Mouse (Mus musculus) brain, adult 2 months (tissue): ENCODE measurements around the gene Gtdc1.
"Not testable (repeated sequence)": the region's sequence is repeated elsewhere in the genome, so short reads cannot be mapped to it uniquely, and the experiment has no call there.

Source experiments
- DNase-seq: peaks from one replicate; pipeline ENCODE4 v3.0.0; 2011; ENCODE audit warnings: low read depth, low spot score

The Gtdc1 gene

DNA sequence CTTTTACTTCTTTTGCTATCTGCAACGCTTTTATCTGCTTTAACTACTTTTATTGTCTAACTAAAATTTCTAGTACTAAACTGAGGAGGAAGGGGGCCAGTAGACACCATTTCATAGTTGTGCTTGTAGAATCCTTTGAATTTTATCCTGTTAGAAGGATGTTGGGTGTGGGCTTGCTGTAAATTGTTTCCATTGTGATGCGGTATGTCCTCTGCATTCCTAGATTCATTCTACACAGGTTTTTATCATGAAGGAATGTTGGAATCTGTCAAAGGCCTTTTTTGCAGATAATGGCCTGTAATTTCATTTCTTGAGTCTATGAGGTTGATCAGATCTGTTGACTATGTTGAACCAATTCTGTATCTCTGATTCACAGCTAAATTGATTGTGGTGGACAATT lies 146.5 kb downstream of the Gtdc1 start:
- DNase-seq = no peak

DNA sequence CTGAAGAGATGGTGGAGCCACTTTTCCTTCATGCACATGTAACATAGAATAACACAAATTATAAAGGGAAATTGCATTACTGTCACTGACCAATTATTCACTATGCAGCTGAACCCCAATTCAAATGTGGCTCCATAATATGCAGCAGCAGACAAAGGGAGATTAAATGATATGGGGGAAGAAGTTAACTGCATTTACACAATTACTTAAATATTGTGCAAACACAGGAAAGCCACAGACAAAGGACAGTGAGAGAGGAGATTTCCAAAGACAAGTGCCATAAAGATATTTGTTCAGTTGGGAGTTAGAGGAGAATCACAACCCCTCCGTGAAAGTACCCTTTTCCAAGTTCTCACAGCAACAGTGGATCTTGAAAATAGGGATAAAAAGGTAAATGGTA lies 163.6 kb downstream of the Gtdc1 start:
- DNase-seq = no peak

DNA sequence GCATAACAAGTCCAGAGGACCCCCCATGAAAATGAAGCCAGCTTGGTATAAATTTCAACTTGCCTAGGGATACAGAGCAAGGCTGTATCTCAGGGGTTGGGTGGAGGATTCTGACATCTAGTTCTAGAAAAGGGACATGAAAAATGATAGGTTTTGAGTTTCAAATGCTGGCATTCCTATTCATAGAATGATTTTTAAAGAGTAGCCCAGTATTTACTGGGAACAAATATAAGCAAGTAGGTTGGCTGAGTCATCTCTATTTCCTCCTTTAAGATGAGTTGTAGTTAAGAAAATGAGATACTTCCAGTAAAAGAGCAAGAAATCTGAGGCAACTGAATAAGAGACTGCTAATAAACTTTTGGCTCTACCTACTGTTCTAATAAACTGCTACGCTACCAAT lies 190.8 kb downstream of the Gtdc1 start:
- DNase-seq = peak; percentile 50

DNA sequence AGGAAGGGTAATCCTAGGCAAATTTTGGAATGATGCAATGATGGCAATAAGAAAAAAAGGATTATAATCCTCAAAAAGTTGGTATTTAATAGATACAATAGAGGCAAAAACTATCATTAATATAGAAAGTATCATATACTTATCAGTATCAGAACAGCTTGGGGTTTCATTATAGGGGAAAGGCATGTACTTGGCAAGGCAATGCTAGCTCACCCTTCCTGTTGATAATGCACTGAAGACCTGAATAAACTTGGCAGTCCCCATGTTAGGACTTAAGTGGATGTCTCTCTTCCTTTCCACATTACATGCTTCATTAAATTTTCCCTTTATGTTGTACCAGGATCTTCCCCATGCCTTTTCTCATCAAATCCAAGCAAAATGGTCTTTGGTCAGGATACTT lies 206.0 kb downstream of the Gtdc1 start:
- DNase-seq = no peak

DNA sequence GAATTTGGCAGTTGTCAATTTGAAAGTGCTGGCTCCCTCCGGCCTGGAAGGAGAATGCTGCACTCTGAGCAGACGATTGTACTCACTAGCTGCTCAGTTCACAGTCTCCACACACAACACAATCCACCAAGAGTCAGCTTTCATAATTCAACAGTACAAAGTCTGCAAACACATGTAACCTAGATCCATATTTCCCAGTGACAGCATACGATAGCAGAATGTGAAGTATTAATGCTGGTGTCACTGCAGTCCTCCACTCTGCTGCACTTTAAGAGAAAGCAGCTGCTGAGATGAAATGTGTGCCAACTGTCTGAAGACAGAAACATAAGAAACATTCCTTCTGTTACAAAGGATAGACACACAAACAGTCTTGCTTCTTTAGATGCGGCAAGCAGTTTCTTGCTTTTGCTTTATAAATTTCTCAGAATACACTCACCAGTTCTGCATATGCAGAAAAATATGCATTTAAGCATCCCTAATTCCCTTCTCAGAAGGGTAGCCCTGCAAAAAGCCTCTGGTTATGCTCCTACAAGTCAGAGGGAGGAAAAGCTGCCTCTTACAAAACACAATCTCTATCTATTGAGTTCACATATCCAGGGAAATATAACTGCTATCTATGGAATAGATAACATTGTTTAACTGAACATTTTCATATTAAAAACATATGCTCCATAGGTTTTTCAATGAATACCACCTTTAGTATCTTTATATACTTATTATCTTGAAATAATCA lies 221.4 kb downstream of the Gtdc1 start:
- DNase-seq = peak; percentile 73

DNA sequence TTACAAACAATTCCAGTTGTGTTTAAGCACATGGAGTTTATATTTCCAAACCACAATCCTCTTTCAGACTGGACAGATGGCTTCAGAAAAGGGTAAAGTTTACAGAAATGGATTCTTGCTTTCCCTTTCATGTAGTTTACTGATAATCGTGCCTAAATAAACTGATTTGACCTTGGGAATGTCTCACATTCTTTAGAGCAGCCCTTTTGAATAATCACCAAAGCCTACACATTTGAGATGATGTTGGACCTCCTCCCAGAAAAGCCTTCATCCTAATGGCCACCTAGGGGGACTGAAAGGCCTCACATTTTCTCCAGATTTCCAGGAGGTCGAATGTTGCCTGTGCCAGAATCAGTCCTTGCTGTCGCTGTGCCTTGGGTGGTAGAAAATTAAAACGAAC lies 227.2 kb downstream of the Gtdc1 start:
- no peak for DNase-seq

DNA sequence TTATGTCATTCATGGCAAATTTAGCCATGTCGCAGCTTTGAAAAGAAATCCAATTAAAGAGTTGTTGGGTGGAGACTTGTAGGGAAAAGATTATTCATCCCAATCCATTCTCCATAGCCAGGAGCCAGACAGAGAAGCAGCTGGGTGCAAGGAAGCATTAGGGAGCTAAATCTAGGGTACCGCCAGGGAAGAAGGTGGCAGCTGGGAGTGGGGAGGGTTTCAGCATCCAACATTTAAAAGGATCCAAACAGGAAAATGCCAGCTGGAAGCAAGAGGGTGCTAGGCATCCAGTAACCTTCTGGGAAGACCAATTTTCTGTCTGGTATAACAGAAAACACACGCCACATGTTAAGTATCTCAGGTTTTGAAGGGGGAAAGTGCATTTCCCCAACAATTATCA lies 231.0 kb downstream of the Gtdc1 start:
- DNase-seq = peak; percentile 80

DNA sequence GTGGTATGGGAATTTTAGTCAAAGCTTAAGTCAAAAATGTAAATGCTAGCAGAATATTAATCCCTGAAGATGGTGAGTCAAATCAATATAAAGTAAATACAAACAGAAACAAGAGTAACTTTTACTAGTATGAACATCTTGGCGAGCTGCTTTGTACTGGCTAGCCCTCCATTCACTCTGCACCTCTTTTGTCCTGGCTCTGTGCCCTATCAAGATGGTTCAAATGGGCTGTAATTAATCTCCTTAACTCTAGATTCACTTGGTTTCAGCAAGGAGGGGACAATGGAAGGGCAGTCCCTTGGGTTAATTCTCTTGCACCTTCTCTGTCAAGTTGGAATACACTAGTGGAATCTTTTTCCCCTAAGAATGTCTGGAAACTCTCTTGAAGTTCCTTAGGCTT lies 233.6 kb downstream of the Gtdc1 start:
- no peak for DNase-seq

DNA sequence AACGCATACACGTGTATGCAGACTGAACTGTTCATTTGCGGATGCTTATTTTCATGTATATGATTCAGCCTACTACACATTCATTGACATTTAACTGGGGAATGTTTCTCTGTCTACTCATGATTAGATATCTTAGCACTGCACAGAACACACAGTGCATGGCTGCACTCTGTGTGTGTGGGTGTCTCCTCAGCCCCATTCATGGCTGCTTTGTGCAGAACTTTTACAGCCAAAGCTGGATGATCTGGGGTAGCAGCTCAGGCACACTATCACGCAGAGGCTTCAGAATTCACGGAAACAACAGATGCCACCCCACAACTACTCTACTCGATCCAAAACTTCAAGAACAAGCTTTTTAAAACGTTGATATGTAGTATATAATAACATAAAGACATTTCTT lies 263.4 kb downstream of the Gtdc1 start:
- peak; percentile 70 for DNase-seq

DNA sequence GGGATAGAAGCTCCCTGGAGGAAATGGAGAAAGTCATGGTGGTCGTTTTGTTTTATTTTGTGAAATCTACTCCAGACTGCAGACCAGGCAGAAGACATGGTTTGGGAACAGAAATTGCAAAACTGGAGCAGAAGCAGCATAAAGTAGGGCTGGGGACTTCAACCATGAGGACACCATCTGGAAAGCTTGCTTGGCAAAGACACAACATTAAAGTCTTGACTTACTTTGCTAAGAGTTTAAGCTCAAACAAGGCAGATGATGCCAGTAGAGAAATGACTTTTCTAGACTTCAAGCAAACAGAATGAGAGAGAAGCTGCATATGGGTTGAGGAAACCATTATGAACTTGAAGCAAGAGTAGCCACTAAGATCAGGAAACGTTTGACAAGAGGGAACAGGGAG lies 267.6 kb downstream of the Gtdc1 start:
- peak; percentile 42 for DNase-seq

DNA sequence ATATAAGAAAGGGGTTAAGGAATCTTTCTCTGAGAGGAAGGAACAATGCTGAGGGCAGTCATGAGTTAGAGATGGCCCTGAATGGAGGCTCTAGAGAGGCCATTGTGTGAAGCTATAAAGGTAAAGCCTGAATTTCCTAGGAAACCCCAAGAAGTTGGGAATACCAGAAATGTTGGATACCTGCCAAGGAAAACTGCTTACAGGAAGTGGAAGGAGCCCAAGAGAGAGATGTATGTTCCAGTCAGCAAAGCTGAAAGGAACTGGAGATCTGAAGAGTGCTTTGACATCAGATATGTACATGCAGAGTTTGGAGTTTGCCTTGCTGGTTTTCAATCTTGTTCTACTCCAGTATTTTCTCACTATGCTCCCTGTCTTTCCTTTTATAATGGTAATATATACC lies 268.4 kb downstream of the Gtdc1 start:
- DNase-seq = no peak

DNA sequence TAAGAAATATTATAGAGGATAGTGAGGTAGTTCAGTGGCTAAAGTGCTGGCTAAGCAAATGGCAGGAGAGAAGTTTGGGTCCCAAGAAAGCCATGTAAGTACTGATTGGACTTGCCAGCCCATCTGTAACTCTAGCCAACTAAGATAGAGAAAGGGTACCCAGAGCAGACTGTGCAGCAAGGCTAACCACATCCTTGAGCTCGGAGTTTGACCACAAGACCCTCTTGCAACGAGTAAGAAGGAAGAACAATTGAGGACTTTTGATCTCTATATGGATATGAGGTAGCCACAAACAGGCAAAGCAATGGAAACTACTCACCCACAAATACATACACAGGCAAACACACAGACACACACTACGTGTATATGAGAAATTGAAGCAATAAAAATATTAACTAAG lies 278.9 kb downstream of the Gtdc1 start:
- DNase-seq = no peak

DNA sequence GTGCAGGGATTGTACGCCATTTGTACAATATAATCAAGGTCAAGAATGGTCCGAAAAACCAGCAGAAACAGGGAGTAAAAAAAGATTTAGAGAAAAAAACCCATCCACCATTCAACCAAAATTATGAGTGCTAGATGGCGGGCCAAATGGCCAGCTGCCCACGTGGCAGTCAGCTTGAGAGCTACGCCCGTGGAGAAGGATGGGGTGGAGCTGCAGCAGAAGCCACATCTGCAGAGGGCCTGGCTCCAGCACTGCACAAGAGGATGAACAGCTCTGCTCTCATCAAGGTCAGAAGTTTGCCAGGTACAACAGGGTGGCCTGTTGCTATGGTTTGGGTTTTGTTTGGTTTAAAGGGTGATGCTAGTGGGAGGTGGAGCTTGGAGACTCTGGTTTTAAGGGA lies 281.1 kb downstream of the Gtdc1 start:
- DNase-seq = no peak

DNA sequence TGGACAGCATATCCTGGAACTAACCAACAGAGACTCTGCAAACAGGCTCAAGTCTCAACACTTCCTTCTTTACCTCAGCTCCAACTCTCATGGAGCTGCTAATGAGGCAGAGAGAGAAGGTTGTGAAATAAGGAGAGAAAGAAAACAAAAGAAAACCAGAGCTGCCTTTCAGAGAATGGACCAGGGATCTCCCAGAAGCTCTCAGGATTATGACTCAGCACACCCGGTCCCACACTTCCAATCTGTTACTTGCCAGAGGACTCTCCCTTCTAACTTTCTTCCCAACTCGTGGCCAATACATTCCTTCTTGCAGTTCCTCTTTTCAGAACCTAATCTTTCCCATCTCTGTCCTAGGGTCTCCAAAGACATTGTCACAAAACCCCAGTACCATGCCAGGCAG lies 288.1 kb downstream of the Gtdc1 start:
- peak; percentile 66 for DNase-seq

DNA sequence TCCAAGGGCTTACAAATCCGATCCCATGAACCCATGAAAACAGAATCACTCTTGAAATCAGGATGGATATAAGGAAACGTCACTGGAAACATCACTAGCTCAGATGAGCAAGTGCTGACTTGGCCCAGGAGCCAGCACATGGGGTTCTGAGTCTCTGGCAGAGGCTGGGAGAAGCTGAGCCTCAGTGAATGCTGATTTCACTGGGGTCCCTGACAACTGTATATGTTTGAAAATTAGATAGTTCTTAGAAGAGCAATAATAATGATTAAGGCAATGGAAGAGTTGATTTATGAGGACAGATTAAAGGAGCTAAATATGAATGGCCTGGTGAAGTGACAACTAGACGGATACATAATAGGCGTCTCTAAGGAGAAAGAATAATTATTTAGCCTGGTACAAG lies 289.3 kb downstream of the Gtdc1 start:
- no peak for DNase-seq

DNA sequence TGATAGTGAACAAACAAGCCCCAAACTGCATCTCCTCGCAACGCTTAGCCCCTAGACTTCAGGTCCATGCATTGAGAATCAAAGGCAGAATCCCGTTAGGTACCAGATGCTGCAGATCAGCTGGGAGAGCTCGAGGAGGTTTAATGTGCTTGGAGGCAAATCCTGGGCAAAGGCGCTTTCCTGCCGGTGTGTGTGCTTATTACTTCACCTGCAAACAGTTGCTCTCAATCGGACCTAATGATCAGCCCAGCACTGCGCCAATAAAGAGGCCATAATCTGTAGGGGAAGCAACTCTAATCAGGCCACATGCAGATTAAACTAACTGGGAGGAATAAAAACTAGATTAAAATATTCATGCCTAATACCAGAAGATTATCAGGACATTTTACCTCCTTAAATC lies 293.5 kb downstream of the Gtdc1 start:
- no peak for DNase-seq

DNA sequence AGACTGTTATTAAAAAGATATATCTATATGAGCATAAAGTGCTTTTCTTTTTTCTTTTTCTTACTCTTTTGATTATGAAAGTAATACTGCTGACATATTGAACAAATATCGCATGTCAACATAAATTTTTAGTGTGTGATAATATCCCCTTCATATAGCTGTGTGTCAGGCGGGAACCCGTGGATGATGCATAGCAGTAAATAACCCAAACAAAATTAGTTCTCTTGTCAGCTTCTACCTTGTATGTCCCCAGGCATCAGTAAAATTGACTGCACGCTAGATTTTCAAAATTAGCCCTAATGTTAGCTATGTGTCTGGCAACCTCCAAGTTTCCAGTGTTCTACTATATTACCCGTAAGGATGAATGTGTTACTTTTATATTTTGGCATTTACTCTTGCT lies 294.4 kb downstream of the Gtdc1 start:
- no peak for DNase-seq

DNA sequence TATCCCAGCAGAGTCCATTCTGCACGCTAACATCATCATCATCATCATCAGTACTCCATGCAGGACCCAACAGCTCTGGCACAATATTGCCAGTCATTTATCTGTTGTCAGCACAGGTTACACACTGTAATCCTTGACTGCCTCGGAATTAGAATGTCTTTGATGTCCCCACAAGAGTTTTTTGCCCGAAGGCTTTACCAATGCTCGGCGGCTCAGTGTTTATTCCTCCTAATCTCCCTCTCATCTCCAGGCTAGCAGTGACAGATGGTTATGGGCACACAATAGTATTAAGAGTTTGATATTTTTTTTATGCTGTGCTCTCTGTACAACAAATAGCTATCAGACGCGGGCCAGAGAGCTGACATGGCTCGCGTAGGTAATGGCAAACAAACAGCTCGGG lies 294.9 kb downstream of the Gtdc1 start:
- no peak for DNase-seq

DNA sequence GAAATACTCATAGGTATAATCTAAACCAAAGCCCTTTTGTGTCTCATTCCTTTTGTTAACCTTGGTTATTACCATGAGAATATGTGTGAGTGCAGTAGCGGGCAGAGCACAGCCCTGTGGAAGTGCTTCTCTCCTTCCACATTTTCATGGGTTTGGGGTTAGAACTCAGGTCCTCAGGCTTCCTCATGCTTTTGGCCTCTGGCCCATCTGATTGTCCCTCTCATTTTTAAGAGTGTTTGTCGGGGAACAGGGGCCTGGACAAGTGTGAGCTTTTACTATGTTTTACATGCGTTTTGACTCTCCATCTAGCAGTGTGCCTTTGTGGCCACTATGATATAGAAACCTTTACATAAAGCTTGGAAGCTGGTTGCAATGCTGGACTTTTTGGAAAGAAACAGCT lies 296.4 kb downstream of the Gtdc1 start:
- no peak for DNase-seq

DNA sequence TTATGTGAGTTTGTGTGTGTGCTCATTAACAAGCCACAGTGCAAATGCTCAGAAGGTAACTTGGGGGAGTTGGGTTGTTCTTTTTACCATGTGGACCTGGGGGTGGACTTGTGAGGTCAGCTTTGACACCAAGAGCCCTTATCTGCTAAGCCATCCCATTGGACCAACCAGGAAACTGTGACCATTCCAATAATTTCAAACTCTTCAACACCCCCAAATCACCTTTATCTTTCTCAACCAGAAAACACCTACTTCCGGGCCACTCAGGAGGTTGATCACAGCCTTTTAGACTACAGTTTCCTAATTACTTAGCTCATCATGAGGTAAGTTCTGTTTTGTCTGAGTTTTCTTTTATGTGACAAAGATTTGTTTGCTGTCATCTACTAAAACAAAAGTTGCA lies 298.7 kb downstream of the Gtdc1 start:
- no peak for DNase-seq

DNA sequence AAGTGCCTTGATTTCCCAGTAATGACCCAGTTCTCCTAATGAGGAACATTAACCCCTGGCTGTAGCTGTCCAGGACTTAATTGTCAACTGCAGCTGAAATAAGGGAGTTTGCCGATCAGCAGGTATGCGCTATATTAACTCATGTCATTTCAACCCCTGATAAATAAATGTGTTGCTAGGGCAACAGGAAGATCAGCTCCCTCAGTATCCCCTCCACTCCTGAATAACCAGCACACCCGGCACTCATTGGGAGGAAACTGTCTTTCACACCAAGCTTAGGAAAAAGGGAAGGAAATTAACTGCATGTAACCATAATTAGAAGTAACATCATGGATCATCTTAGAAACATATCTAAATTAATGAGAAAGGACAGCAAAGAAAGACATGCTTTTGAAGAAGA lies 302.3 kb downstream of the Gtdc1 start:
- DNase-seq = no peak

DNA sequence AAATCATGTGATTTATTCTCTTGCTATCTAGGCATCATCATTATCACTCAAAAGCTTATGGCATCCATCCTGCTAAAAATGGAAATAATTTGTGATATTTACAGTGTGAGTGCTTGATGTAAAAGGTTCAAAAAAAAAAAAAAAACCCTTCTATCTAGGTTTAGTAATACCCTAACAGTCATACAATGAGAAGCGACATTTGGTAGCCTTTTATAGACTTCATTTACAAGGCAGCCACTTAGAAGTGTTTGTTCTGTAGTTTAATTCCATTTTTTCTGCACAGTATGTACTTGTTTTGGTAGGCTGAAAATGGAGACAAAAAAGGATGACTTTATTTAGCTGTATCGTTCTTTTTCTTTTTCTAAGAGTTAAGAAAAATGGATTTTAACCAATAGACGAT lies 305.0 kb downstream of the Gtdc1 start:
- peak; percentile 45 for DNase-seq

DNA sequence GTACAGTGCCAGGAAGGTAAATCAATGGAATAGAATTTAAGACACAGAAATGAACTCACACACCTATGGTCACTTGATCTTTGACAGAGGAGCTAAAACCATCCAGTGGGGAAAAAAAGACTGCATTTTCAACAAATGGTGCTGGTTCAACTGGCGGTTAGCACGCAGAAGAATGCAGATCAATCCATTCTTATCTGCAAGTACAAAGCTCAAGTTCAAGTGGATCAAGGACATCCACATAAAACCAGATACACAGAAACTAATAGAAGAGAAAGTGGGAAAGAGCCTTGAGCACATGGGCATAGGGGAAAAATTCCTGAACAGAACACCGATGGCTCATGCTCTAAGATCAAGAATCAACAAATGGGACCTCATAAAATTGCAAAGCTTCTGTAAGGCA lies 327.8 kb downstream of the Gtdc1 start:
- DNase-seq = not testable (repeated sequence)

DNA sequence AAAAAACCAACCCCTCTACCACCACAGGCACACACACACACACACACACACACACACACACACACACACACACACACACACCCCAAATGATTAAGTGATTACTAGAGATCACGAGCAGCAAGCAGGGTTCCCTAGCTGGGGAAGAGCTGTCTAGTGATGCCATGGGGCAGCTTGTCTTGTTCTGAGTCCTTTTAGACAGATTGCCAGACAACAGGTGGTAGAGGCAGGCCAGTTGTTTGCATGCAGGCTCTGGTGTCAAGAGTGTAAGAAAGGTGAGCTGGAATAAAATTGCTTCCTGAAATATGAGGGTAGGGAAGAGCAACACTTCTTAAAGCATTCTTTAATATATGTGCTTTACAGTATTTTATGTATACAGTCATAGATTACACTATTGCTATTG lies 333.2 kb downstream of the Gtdc1 start:
- DNase-seq = no peak
